Mouse (Mus musculus) CH12.LX (cell line): ENCODE results near the gene Nlrc3. TPM values are rescaled to one million over a fixed set of nuclear protein-coding genes. Genes with fewer than 3 reads are reported as not detected.

ENCODE experiments used
- DNase-seq: peaks from one replicate; pipeline ENCODE4 v3.0.0-alpha.2; 2013; ENCODE audit errors: extremely low read depth
- H3K27ac ChIP-seq: 2 replicates; pipeline ENCODE4 v1.5.1; 2012; ENCODE audit warnings: low read depth, mild to moderate bottlenecking, control low read depth, moderate library complexity; ENCODE audit not compliant: insufficient read depth
- H3K27me3 ChIP-seq: replicated peaks from 2 replicates; pipeline ENCODE3; 2012; ENCODE audit warnings: inconsistent platforms
- H3K36me3 ChIP-seq, 2 experiments: replicated peaks in 1 of 2; 2 replicates each; pipeline versions ENCODE3 to v1.6.1; 2012; ENCODE audit warnings: inconsistent platforms in 1 of 2, low read length in 1 of 2, mild to moderate bottlenecking in 1 of 2, mixed read lengths in 1 of 2, moderate library complexity in 1 of 2; ENCODE audit not compliant: control insufficient read depth in 1 of 2, insufficient read depth in 1 of 2
- H3K4me1 ChIP-seq, 2 experiments: 2 replicates each; pipeline ENCODE4 v1.6.1; 2012; ENCODE audit warnings: inconsistent platforms in 1 of 2, moderate library complexity in 1 of 2; ENCODE audit not compliant: insufficient read depth in 2 of 2, control insufficient read depth in 1 of 2
- H3K4me2 ChIP-seq: 2 replicates; pipeline ENCODE4 v1.6.1; 2012; ENCODE audit warnings: low read depth, mild to moderate bottlenecking, control low read depth; ENCODE audit not compliant: poor library complexity, insufficient read depth, severe bottlenecking
- H3K4me3 ChIP-seq, 3 experiments: fragments of 150-350 bp in 1 of 3; sonication (generic) in 1 of 3; replicated peaks in 1 of 3; 2 replicates each; pipeline versions ENCODE3 to v1.5.1; 2011 to 2012; ENCODE audit warnings: low read depth in 2 of 3, low read length in 2 of 3, mild to moderate bottlenecking in 2 of 3, moderate library complexity in 2 of 3, control low read depth in 1 of 3, improper control_type of control experiment in 1 of 3, inconsistent platforms in 1 of 3, mixed read lengths in 1 of 3; ENCODE audit not compliant: poor library complexity in 1 of 3
- H3K79me2 ChIP-seq: replicated peaks from 2 replicates; pipeline ENCODE4 v1.6.1; 2012; ENCODE audit warnings: mild to moderate bottlenecking, moderate library complexity; ENCODE audit not compliant: control insufficient read depth, poor library complexity, insufficient read depth, severe bottlenecking; ENCODE audit errors: extremely low read depth
- H3K9ac ChIP-seq: 2 replicates; pipeline ENCODE4 v1.6.1; 2012; ENCODE audit warnings: low read depth, mild to moderate bottlenecking, control low read depth, moderate library complexity; ENCODE audit not compliant: insufficient read depth
- H3K9me3 ChIP-seq: replicated peaks from 2 replicates; pipeline ENCODE3; 2012; ENCODE audit warnings: low read length, inconsistent platforms, mixed read lengths
- BHLHE40 ChIP-seq: IDR thresholded peaks from 2 replicates; pipeline ENCODE4 v1.6.1; 2011; ENCODE audit warnings: mild to moderate bottlenecking, low read depth, low read length, improper control_type of control experiment
- CHD1 ChIP-seq: IDR thresholded peaks from 2 replicates; pipeline ENCODE4 v1.6.1; 2012; ENCODE audit warnings: low read depth, low read length, improper control_type of control experiment, inconsistent platforms
- CHD2 ChIP-seq: IDR thresholded peaks from 2 replicates; pipeline ENCODE4 v1.6.1; 2011; ENCODE audit warnings: low read length, improper control_type of control experiment
- E2F4 ChIP-seq: IDR thresholded peaks from 2 replicates; pipeline ENCODE4 v1.6.1; 2011; ENCODE audit warnings: low read depth, low read length, improper control_type of control experiment; ENCODE audit not compliant: insufficient replicate concordance
- ELF1 ChIP-seq: IDR thresholded peaks from 2 replicates; pipeline ENCODE4 v1.6.1; 2014; ENCODE audit warnings: low read depth, mild to moderate bottlenecking, inconsistent platforms, low read length, improper control_type of control experiment
- EP300 ChIP-seq: IDR thresholded peaks from 2 replicates; pipeline ENCODE4 v1.6.1; 2011; ENCODE audit warnings: low read length, improper control_type of control experiment
- HCFC1 ChIP-seq: IDR thresholded peaks from 2 replicates; pipeline ENCODE4 v1.6.1; 2012; ENCODE audit warnings: low read depth, mild to moderate bottlenecking, inconsistent platforms, low read length, improper control_type of control experiment
- JUND ChIP-seq: conservative IDR thresholded peaks from 2 replicates; pipeline ENCODE4 v1.6.1; 2011; ENCODE audit warnings: low read depth, low read length, improper control_type of control experiment
- KAT2A ChIP-seq: IDR thresholded peaks from 2 replicates; pipeline ENCODE4 v1.6.1; 2012; ENCODE audit warnings: low read length, improper control_type of control experiment, inconsistent platforms; ENCODE audit not compliant: insufficient replicate concordance
- MAFK ChIP-seq: IDR thresholded peaks from 2 replicates; pipeline ENCODE4 v1.6.1; 2011; ENCODE audit warnings: low read length, improper control_type of control experiment; ENCODE audit not compliant: insufficient replicate concordance
- MAX ChIP-seq: IDR thresholded peaks from 2 replicates; pipeline ENCODE4 v1.6.1; 2011; ENCODE audit warnings: low read length, improper control_type of control experiment
- MEF2A ChIP-seq: IDR thresholded peaks from 2 replicates; pipeline ENCODE4 v1.6.1; 2014; ENCODE audit warnings: low read depth, mild to moderate bottlenecking, inconsistent platforms, low read length, improper control_type of control experiment, borderline replicate concordance
- MYC ChIP-seq: IDR thresholded peaks from 2 replicates; pipeline ENCODE4 v1.6.1; 2011; ENCODE audit warnings: low read depth, mild to moderate bottlenecking, improper control_type of control experiment, low read length
- POLR2A ChIP-seq: IDR thresholded peaks from 2 replicates; pipeline ENCODE4 v1.6.1; 2011; ENCODE audit warnings: low read depth, mild to moderate bottlenecking, improper control_type of control experiment, low read length
- POLR2AphosphoS2 ChIP-seq: IDR thresholded peaks from 2 replicates; pipeline ENCODE4 v1.6.1; 2011; ENCODE audit warnings: low read depth, low read length, improper control_type of control experiment
- RAD21 ChIP-seq: IDR thresholded peaks from 2 replicates; pipeline ENCODE4 v1.6.1; 2011; ENCODE audit warnings: low read depth, mild to moderate bottlenecking, low read length, improper control_type of control experiment, moderate library complexity
- SMC3 ChIP-seq: IDR thresholded peaks from 2 replicates; pipeline ENCODE4 v1.6.1; 2011; ENCODE audit warnings: low read depth, low read length, improper control_type of control experiment
- TBP ChIP-seq: conservative IDR thresholded peaks from 2 replicates; pipeline ENCODE4 v1.6.1; 2011; ENCODE audit warnings: low read depth, low read length, improper control_type of control experiment
- UBTF ChIP-seq: IDR thresholded peaks from 2 replicates; pipeline ENCODE4 v1.6.1; 2012; ENCODE audit warnings: low read depth, mild to moderate bottlenecking, inconsistent platforms, low read length, improper control_type of control experiment, moderate library complexity
- USF1 ChIP-seq: IDR thresholded peaks from 2 replicates; pipeline ENCODE4 v1.6.1; 2014; ENCODE audit warnings: low read depth, mild to moderate bottlenecking, inconsistent platforms, low read length, improper control_type of control experiment
- ZKSCAN1 ChIP-seq: IDR thresholded peaks from 2 replicates; pipeline ENCODE4 v1.6.1; 2012; ENCODE audit warnings: low read depth, inconsistent platforms, low read length, improper control_type of control experiment, borderline replicate concordance
- ZNF384 ChIP-seq: IDR thresholded peaks from 2 replicates; pipeline ENCODE4 v1.6.1; 2012; ENCODE audit warnings: low read depth, low read length, improper control_type of control experiment, inconsistent platforms
- dilution Hi-C: fragments of 300-500 bp; cut with MboI; formaldehyde crosslinking; loops from 2 replicates; pipeline ENCODE4 v1.14.3; 2020; ENCODE audit warnings: low sequenced_read_pairs; ENCODE audit not compliant: extremely low pct_unique_long_range_greater_than_20kb, extremely low pct_ligation_motif_present
- in situ Hi-C: fragments of 300-500 bp; cut with MboI; formaldehyde crosslinking; loops from 3 replicates; pipeline ENCODE4 v1.14.3; 2019; ENCODE audit warnings: low sequenced_read_pairs, low pct_ligation_motif_present, low pct_unique_long_range_greater_than_20kb, mixed read lengths
- polyA plus RNA-seq: library from polyadenylated mRNA; unstranded; fragments of >175 nt; gene quantifications from 2 replicates; pipeline ENCODE4 v1.2.1, GENCODE M21; 2012; ENCODE audit warnings: low read depth; ENCODE audit not compliant: insufficient read length
- total RNA-seq, 2 experiments: library from RNA; depleted of rRNA; stranded (reverse); fragments of 300-350 nt in 1 of 2; fragments of >200 nt in 1 of 2; gene quantifications; 2 replicates each; pipeline ENCODE4 v1.2.3; 2012 to 2014

Nlrc3 gene
- total and polyA plus RNA-seq, 3 experiments, result 0.13 to 0.69 TPM; not detected in 1

GRCm38 (mm10) chr16:3983146-3983700, 6.8 kb upstream of the Nlrc3 start:
- peak; percentile 78 for DNase-seq
- H3K27me3 ChIP-seq, result no peaks in the 10 kb centered on the region
- H3K79me2 ChIP-seq, result no peaks in the 10 kb centered on the region
- peaks cover 3 to 28% of the 10 kb centered on the region in 2 experiments; a peak in 3 of 4 replicates for H3K4me1 ChIP-seq
- peak; percentile 33; the same call in 1 of the 2 replicates for TF ChIP-seq EP300
- peak; percentile 59; the same call in 1 of the 2 replicates for TF ChIP-seq MAX
- TF ChIP-seq MYC, result peak; percentile 59; the same call in 1 of the 2 replicates
- no peak for TF ChIP-seq ZNF384
- in situ Hi-C loops (no loop called here), dilution Hi-C loops (no loop called here)
- H3K4me2 ChIP-seq, result no peak overlapping the region
- H3K27ac ChIP-seq, result no peak overlapping the region
- H3K36me3 ChIP-seq, result peaks cover 89 to 100% of the 10 kb centered on the region in 2 experiments
- no peaks in the 10 kb centered on the region for H3K9me3 ChIP-seq
- H3K4me3 ChIP-seq, result no peak overlapping the region
- H3K9ac ChIP-seq, result no peak overlapping the region

- Histone ChIP-seq H3K9me3 (no peaks in the 10 kb centered on the region), H3K27ac (no peak overlapping the region), H3K27me3 (no peaks in the 10 kb centered on the region), H3K4me1 (peaks cover 3 to 28% of the 10 kb centered on the region in 2 experiments; a peak in 3 of 4 replicates), H3K79me2 (no peaks in the 10 kb centered on the region), H3K9ac (no peak overlapping the region), H3K4me3 (no peak overlapping the region), H3K36me3 (peaks cover 82 to 100% of the 10 kb centered on the region in 2 experiments), H3K4me2 (no peak overlapping the region)
- 0 out of 2 replicates have a peak, but pooled peaks have one; percentile 36 for TF ChIP-seq BHLHE40
- no peak for TF ChIP-seq USF1
- DNase-seq, result peak; percentile 46
- in situ Hi-C loops (no loop called here), dilution Hi-C loops (no loop called here)
These were observed 5.7 kb upstream of the Nlrc3 start for GRCm38 (mm10) chr16:3982173-3982572.

- no peak overlapping the region for H3K4me3 ChIP-seq
- dilution Hi-C loops (no loop called here), in situ Hi-C loops (no loop called here)
- H3K4me1 ChIP-seq, result peaks cover 0 to 2% of the 10 kb centered on the region in 2 experiments; a peak in 1 of 4 replicates
- no peak overlapping the region for H3K27ac ChIP-seq
- no peak for DNase-seq
- no peak overlapping the region for H3K4me2 ChIP-seq
- no peak overlapping the region for H3K9ac ChIP-seq
- no peak for TF ChIP-seq ZNF384
- TF ChIP-seq UBTF, result no peak
- no peak for TF ChIP-seq TBP
- no peak for TF ChIP-seq BHLHE40
- TF ChIP-seq JUND, result no peak
- TF ChIP-seq HCFC1, result no peak
- no peak for TF ChIP-seq E2F4
- no peak for TF ChIP-seq CHD1
- TF ChIP-seq POLR2A, result no peak
- TF ChIP-seq SMC3, result no peak
- TF ChIP-seq KAT2A, result no peak
- no peak for TF ChIP-seq MAFK
- TF ChIP-seq ZKSCAN1, result no peak
- no peak for TF ChIP-seq RAD21
- TF ChIP-seq ELF1, result no peak
- TF ChIP-seq MEF2A, result no peak
- no peak for TF ChIP-seq MAX
- no peak for TF ChIP-seq POLR2AphosphoS2
- no peak for TF ChIP-seq CHD2
- no peaks in the 10 kb centered on the region for H3K27me3 ChIP-seq
- H3K36me3 ChIP-seq, result peaks cover 36 to 50% of the 10 kb centered on the region in 2 experiments
- H3K79me2 ChIP-seq, result no peaks in the 10 kb centered on the region
- no peaks in the 10 kb centered on the region for H3K9me3 ChIP-seq
These were observed 280 bp upstream of the Nlrc3 start for GRCm38 (mm10) chr16:3976712-3977111.
